Mouse (Mus musculus) spleen, postnatal 36 days (tissue): ENCODE measurements around the gene Il17rc.

Experiments
- DNase-seq, 2 experiments: peaks; one replicate each; pipeline ENCODE4 v3.0.0; 2022; ENCODE audit warnings: low spot score in 2 of 2, mixed read lengths in 1 of 2

The Il17rc gene

GRCm38 (mm10) chr6:113471297-113471936 lies at the start of gene Il17rc:
Gene Il17rc (plus strand): TSS chr6:113471427.
- DNase-seq = no peak

DNA sequence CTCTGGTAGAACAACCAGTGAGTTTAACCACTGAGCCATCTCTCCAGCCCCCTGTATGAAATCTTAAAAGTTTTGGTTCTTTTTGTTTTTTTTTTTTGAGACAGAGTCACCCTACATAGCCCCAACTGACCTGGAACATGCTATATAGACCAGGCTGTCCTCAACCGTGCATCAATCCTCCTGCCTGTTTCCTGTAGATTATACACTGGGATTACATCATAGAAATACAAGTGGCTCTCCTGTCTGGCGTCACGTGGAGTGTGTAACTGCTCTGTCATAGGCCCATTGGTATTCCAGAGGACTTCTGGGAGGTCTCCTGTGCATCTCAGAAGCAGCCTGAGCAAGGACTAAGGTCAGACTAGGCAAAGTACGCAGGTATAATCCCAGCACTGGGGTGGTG lies 48.2 kb upstream of the Il17rc start:
- DNase-seq = no peak

DNA sequence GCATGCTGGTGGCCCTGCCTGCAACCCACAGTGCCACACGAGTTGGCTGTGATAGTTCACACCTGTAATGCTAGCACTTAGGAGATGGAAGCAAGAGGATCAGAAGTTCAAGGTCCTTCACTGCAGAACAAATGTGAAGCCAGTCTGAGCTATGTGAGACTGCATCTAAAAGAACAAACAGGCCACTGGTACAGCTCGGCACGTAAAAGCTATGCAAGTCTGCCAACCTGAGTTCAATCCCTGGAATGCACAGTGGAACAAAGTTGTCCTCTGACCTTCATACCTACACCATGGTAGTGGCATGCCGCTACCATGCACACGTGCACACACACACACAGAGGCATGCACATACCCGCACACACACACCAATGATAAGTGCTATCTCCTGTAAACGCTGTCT lies 47.0 kb upstream of the Il17rc start:
- no peak for DNase-seq

DNA sequence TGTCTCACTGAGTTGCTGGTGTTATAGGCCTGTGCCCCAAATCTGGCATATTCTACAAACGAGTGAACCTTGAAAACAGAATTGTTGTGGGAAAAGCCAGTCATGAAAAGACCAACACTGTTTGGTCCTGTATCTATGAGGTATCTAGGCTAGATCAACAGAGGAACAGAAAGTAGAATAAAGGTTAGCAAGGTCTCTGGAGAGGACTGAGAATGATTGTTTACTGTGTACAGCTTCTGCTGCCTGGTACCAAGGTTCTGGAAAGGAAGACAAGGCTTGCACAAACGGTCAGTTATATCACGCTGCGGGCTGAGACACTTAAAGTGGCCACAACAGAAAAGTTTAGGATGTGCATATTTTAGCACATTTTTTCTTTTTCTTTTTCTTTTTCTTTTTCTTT lies 44.5 kb upstream of the Il17rc start:
- DNase-seq = no peak

GRCm38 (mm10) chr6:113427397-113427796 lies 43.8 kb upstream of the Il17rc start:
- DNase-seq = no peak

GRCm38 (mm10) chr6:113428006-113428405 lies 43.2 kb upstream of the Il17rc start:
- DNase-seq = no peak

- no peak for DNase-seq
Measured at GRCm38 (mm10) chr6:113429965-113430364, 41.3 kb upstream of the Il17rc start.

GRCm38 (mm10) chr6:113430846-113431245 lies 40.4 kb upstream of the Il17rc start:
- no peak for DNase-seq

DNA sequence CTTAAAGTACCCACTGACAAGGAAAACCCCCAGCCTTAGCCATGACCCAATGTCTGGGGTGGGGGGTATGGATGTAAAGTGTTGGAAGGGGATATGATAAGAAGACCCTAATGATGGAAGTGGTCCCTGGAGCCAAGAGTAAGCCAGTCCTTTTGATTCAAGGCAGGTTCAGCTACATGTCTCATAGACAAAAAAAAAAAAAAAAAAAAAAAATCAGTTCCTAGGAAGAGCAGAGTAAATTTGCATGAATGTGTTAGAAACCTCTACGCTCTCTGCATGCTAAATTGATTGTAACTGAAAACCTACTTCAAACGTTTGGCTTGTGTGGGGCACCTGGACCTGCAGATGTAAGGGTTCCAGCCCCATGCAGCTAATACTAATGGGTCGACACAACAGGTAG lies 39.4 kb upstream of the Il17rc start:
- no peak for DNase-seq

DNA sequence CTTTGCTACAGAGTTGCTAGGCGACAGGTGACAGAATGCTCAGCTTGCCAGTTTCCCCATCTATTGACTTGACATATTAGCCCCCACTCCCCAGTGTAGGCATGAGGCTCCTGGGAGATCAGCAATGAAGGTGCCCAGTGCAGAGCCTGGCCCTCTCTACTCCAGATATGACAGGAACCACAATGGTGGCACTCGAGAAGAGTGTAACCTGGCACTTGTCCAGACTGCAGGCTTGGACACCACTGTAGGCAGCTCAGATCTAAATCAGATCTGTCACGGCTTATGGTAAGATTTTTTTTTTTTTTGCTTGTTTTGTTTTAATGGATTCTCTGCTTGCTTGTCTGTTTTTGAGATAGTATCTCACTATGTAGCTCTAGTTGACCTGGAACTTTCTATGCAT lies 37.6 kb upstream of the Il17rc start:
- DNase-seq = no peak

- no peak for DNase-seq
Measured at GRCm38 (mm10) chr6:113434691-113435090, 36.5 kb upstream of the Il17rc start.

- DNase-seq = no peak
Measured at GRCm38 (mm10) chr6:113435664-113436205, 35.5 kb upstream of the Il17rc start, which contains the start of gene Cidec. Gene Cidec (minus strand): TSS chr6:113435760.

- no peak for DNase-seq
Measured at GRCm38 (mm10) chr6:113437135-113437534, 34.1 kb upstream of the Il17rc start.

GRCm38 (mm10) chr6:113438721-113439430 lies 32.4 kb upstream of the Il17rc start:
- no peak for DNase-seq

DNA sequence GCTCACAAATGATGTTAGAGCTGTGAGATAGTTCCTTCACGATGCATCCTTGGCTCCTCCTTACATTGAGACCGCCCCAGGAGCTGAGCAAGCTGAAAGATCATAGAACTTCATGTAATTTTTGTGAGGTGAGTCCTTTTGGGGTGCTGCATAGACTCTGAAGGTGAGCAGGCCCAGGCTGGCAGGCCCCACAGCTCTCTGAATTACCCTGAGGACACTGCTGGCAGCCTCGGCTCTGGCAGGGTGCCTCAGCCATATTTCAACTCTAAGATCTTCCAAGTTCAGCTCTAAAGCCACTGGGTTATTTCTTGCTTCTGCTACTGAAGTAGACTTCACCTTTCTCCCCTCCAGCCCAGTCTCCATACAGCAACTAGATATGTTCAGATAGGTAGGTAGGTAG lies 30.5 kb upstream of the Il17rc start:
- DNase-seq = no peak

DNA sequence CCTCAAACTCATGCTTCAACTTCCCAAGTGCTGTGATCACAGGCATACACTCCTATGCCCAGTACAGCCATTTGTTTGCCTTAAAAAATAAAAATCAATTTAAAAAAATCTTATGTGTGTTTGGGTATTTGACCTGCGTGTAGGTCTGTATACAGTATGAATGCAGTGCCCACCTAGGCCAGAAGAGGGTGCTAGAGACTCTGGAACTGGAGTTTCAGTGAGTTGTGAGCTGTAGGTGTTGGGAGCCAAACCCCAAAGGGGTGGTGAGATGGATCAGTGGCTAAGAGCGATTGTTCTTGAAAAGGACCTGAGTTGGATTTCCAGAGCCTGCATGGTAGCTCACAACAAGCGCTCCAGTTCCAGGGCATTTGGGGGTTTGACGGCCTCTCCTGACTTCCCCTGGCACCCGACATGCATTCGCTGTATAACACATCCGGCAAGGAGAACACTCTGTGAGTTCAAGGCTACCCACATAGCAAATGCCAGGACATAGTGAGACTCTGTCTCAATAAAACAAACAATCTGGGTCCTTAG lies 30.0 kb upstream of the Il17rc start:
- peak; percentile 59 to 68 for DNase-seq

- no peak for DNase-seq
Measured at GRCm38 (mm10) chr6:113442087-113442441, 29.2 kb upstream of the Il17rc start.

DNA sequence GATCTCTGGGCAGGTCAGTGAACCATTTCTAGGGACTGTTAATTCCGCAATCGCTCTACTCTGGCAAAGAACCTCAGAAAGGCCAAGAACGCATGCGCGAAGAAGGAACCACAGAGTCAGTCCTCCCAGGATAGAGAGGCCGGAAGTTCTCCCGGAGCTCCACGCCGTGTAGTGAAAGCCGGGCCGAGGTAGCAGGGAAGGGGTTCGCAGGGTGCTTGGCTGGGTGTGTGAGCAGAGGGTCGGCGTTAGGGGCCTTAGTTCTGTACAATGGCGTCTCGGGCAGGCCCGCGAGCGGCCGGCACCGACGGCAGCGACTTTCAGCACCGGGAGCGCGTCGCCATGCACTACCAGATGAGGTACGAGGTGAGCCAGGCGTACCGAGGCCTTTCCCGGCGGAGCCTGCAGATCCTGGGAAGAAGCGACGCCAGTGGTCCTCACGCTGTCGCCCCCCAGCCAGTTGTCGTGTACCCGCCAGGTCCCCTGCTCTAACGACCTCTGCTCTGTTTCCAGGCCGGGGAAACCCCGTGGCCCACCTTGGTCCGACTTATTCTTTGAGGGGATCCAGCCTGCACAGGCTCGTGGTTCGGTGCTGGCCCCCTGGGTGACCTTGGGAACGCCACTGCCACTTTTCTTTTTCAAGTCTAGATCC lies 28.7 kb upstream of the Il17rc start, which contains the start of gene Jagn1:
TSS of gene Jagn1 (plus strand) at position 128 of the 649 bp plus-strand sequence.
- DNase-seq = peak; percentile 87 to 91

- DNase-seq = no peak
Measured at GRCm38 (mm10) chr6:113443091-113443490, 28.1 kb upstream of the Il17rc start.

- DNase-seq = no peak
Measured at GRCm38 (mm10) chr6:113444207-113444965, 26.8 kb upstream of the Il17rc start.

DNA sequence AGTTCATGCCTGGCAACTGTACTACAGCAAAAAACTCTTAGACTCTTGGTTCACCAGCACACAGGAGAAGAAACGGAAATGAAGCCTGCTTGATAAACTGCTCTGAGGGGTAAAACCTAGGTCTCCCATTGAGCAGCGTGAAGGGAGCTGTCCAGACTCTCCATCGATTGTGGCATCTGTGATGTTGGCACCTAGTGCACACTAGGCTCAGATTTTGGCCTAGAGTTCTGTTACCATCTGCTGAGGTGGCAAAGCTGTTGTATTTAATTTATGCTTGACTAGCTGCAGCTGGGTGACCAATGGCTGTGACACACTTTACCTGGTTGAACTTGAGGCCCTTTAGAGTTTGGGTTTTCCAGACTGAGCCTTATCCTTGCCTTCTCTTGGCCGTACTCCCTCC lies 23.6 kb upstream of the Il17rc start:
- no peak for DNase-seq

DNA sequence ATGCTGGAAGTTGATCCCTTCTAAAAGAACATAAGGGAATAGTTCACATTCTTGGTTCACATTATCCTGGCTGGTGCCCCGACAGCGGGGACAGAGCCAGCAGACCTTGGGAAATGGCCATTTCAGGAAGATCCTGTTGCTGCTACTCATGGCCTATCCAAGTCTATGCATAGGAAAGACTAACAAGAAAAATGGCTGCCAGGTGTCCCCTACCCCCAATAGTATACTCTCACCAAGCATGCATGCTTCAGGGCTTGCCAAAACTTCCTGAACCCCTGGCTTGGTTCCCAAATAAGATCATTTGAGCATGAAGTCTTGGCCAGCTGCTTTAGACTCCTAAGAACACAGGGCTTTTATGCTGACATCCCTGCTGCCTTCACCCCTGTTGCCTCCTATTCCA lies 19.4 kb upstream of the Il17rc start:
- no peak for DNase-seq
